Mouse (Mus musculus) hindbrain, embryonic 12.5 days (tissue): ENCODE data around the gene Ticrr. TPM values are rescaled to one million over a fixed set of nuclear protein-coding genes. Genes with fewer than 3 reads are reported as not detected.

ENCODE experiments used
- ATAC-seq: fragments of 200-750 bp; cut with Nextera tagmentation; 2 replicates; pipeline ENCODE4 v1.8.0; 2017; ENCODE audit warnings: moderate TSS enrichment; ENCODE audit not compliant: low FRiP score
- H3K27ac ChIP-seq: fragments of 300-500 bp; sonication (generic); 2 replicates; pipeline ENCODE4 v1.5.1; 2016; ENCODE audit warnings: mild to moderate bottlenecking
- H3K27me3 ChIP-seq: fragments of 300-500 bp; sonication (generic); 2 replicates; pipeline ENCODE4 v1.6.1; 2016; ENCODE audit warnings: mild to moderate bottlenecking
- H3K36me3 ChIP-seq: fragments of 300-500 bp; sonication (generic); 2 replicates; pipeline ENCODE4 v1.6.1; 2016; ENCODE audit warnings: mild to moderate bottlenecking
- H3K4me1 ChIP-seq: fragments of 300-500 bp; sonication (generic); 2 replicates; pipeline ENCODE4 v1.6.1; 2016
- H3K4me2 ChIP-seq: fragments of 300-500 bp; sonication (generic); replicated peaks from 2 replicates; pipeline ENCODE4 v1.6.1; 2016; ENCODE audit warnings: mild to moderate bottlenecking
- H3K4me3 ChIP-seq: fragments of 300-500 bp; sonication (generic); 2 replicates; pipeline ENCODE4 v1.5.1; 2016; ENCODE audit warnings: mild to moderate bottlenecking
- H3K9ac ChIP-seq: fragments of 300-500 bp; sonication (generic); 2 replicates; pipeline ENCODE4 v1.6.1; 2016; ENCODE audit warnings: mild to moderate bottlenecking, moderate library complexity
- H3K9me3 ChIP-seq: fragments of 300-500 bp; sonication (generic); replicated peaks from 2 replicates; pipeline ENCODE4 v1.6.1; 2016; ENCODE audit warnings: mild to moderate bottlenecking
- WGBS: fragments of 180-500 bp; shearing (Covaris S2); methylation state at CpG from one replicate; pipeline ENCODE4 v1.1.7; 2016; 5-methylcytosine and 5-hydroxymethylcytosine counted together
- polyA plus RNA-seq: library from polyadenylated mRNA; unstranded; fragments of >200 nt; fragmentation: Nextera tagmentation; extraction: Ambion mirVana; gene quantifications from 2 replicates; pipeline ENCODE4 v1.2.1, GENCODE M21; 2016

Gene Ticrr
- polyA plus RNA-seq, 1 experiment from 2014 or later: 8.9 TPM

DNA sequence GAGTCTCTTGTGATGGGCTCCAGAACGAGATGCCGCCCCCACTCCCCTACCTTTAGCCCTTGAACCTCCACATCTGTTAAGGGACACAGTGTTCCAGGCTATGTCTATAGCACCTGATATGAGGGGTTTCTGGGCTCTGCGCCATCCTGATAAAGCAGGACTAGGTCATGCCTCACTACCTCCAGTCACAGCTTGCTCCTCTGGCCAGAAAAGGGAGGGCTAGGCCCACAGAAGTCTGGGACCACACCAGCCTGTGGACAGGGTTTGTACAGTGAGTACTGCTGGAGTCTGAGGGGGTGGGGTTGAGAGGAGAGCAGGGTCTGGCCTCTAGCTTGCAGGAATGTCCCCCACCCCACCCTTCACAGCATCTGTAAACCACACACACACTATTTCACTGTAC lies 12.8 kb upstream of the Ticrr start:
- Histone ChIP-seq H3K9ac (no peak overlapping the region), H3K4me2 (no peak overlapping the region), H3K9me3 (no peaks in the 10 kb centered on the region), H3K4me1 (no peaks in the 10 kb centered on the region), H3K27me3 (no peaks in the 10 kb centered on the region), H3K36me3 (no peaks in the 10 kb centered on the region), H3K27ac (no peak overlapping the region), H3K4me3 (no peak overlapping the region)
- WGBS: 89% methylated on average over 3 of the region's 3 CpGs
- ATAC-seq: no peak

GRCm38 (mm10) chr7:79649005-79649404 lies 11.0 kb upstream of the Ticrr start:
- Histone ChIP-seq H3K27ac (no peak overlapping the region), H3K4me3 (no peak overlapping the region), H3K4me2 (no peak overlapping the region), H3K36me3 (no peaks in the 10 kb centered on the region), H3K9me3 (no peaks in the 10 kb centered on the region), H3K9ac (no peak overlapping the region), H3K4me1 (no peaks in the 10 kb centered on the region), H3K27me3 (no peaks in the 10 kb centered on the region)
- ATAC-seq: no peak
- 6% methylated on average over 3 of the region's 3 CpGs for WGBS

- no peaks in the 10 kb centered on the region for H3K27me3 ChIP-seq
- H3K4me2 ChIP-seq: no peak overlapping the region
- WGBS: 85% methylated on average over 1 of the region's 1 CpGs
- H3K27ac ChIP-seq: no peak overlapping the region
- no peak overlapping the region for H3K4me3 ChIP-seq
- H3K4me1 ChIP-seq: peaks cover 1% of the 10 kb centered on the region; the same call in 1 of the 2 replicates
- ATAC-seq: no peak
- no peaks in the 10 kb centered on the region for H3K9me3 ChIP-seq
- no peaks in the 10 kb centered on the region for H3K36me3 ChIP-seq
- no peak overlapping the region for H3K9ac ChIP-seq
Measured at GRCm38 (mm10) chr7:79654185-79654584, 5.8 kb upstream of the Ticrr start.

DNA sequence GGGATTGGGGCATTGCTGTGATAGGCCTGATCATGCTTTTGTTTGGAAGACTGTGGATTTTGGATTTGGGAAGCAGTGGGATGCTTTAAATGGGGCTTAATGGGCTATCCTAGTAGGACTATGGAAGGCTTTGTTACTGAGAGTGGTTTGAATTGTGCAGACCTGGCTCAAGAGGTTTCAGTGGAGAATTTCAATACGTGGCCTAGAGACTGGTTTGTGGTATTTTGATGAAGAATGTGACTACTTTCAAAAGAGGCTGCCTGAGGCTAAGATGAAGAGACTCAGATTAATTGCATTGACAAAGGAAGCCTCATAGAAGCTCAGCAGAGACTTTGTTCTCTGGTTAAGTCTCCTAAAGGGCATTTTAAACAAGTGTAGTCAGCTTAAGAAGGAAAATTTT lies 5.4 kb upstream of the Ticrr start:
- H3K9me3 ChIP-seq: no peaks in the 10 kb centered on the region
- 42% methylated on average over 1 of the region's 1 CpGs for WGBS
- no peak overlapping the region for H3K27ac ChIP-seq
- H3K9ac ChIP-seq: no peak overlapping the region
- H3K4me3 ChIP-seq: no peak overlapping the region
- H3K4me2 ChIP-seq: no peak overlapping the region
- ATAC-seq: no peak
- H3K4me1 ChIP-seq: peaks cover 4% of the 10 kb centered on the region; the same call in 1 of the 2 replicates
- H3K27me3 ChIP-seq: no peaks in the 10 kb centered on the region
- H3K36me3 ChIP-seq: no peaks in the 10 kb centered on the region

GRCm38 (mm10) chr7:79660291-79661150 lies 525 bp downstream of the Ticrr start:
- peak overlapping the region; percentile 70 for H3K4me3 ChIP-seq
- no peaks in the 10 kb centered on the region for H3K36me3 ChIP-seq
- no peaks in the 10 kb centered on the region for H3K27me3 ChIP-seq
- H3K27ac ChIP-seq: no peak overlapping the region
- H3K9ac ChIP-seq: peak overlapping the region; percentile 69
- under 1% methylated on average over 73 of the region's 73 CpGs for WGBS
- peak; percentile 57 for ATAC-seq
- H3K9me3 ChIP-seq: no peaks in the 10 kb centered on the region
- peaks cover 29% of the 10 kb centered on the region for H3K4me1 ChIP-seq
- H3K4me2 ChIP-seq: peak overlapping the region; percentile 97

GRCm38 (mm10) chr7:79661253-79661890 lies 1.4 kb downstream of the Ticrr start:
- ATAC-seq: no peak

GRCm38 (mm10) chr7:79666690-79667089 lies 6.7 kb downstream of the Ticrr start:
- Histone ChIP-seq H3K27ac (no peak overlapping the region), H3K36me3 (peaks cover 30% of the 10 kb centered on the region)
- no peak for ATAC-seq

More at GRCm38 (mm10) chr7:79661253-79661890, 1.4 kb downstream of the Ticrr start:
- peak overlapping the region; percentile 70 for H3K4me3 ChIP-seq
- peak overlapping the region; percentile 69 for H3K9ac ChIP-seq
- H3K4me1 ChIP-seq: peaks cover 29% of the 10 kb centered on the region
- H3K9me3 ChIP-seq: no peaks in the 10 kb centered on the region
- no peaks in the 10 kb centered on the region for H3K27me3 ChIP-seq
- peak overlapping the region; percentile 97 for H3K4me2 ChIP-seq
- no peak overlapping the region for H3K27ac ChIP-seq
- 15% methylated on average over 5 of the region's 5 CpGs for WGBS
- H3K36me3 ChIP-seq: no peaks in the 10 kb centered on the region

GRCm38 (mm10) chr7:79670900-79671604 lies 11.1 kb downstream of the Ticrr start:
- WGBS: 94% methylated on average over 4 of the region's 4 CpGs
- Histone ChIP-seq H3K4me1 (no peaks in the 10 kb centered on the region), H3K9ac (no peak overlapping the region), H3K4me3 (no peak overlapping the region), H3K27ac (no peak overlapping the region), H3K27me3 (no peaks in the 10 kb centered on the region), H3K36me3 (peaks cover 46% of the 10 kb centered on the region), H3K9me3 (no peaks in the 10 kb centered on the region), H3K4me2 (no peak overlapping the region)
- ATAC-seq: no peak

More at GRCm38 (mm10) chr7:79666690-79667089, 6.7 kb downstream of the Ticrr start:
- H3K9me3 ChIP-seq: no peaks in the 10 kb centered on the region
- H3K4me3 ChIP-seq: no peak overlapping the region
- no peaks in the 10 kb centered on the region for H3K27me3 ChIP-seq
- no peak overlapping the region for H3K9ac ChIP-seq
- peaks cover 15% of the 10 kb centered on the region; the same call in 1 of the 2 replicates for H3K4me1 ChIP-seq
- H3K4me2 ChIP-seq: no peak overlapping the region

DNA sequence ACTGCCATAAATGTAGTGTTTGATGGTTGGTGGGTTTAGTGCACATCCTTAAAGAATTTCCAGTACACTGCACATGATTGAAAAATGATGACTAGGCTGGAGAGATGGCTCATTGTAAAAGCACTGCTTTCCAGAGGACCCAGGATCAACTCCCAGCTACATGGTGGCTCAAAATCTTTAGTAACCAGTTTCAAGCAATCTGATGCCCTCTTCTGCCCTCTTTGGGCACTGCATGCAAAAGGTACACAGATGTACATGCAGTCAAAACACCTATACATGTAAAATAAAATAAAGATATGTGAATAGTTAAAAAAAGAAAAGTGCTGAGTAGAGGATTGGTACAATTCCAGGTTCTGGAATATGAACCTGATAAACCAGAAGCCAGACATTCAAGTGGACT lies 19.2 kb downstream of the Ticrr start:
- Histone ChIP-seq H3K4me1 (no peaks in the 10 kb centered on the region), H3K9me3 (no peaks in the 10 kb centered on the region), H3K36me3 (peaks cover 63% of the 10 kb centered on the region), H3K27ac (no peak overlapping the region), H3K4me2 (no peak overlapping the region), H3K9ac (no peak overlapping the region), H3K27me3 (no peaks in the 10 kb centered on the region), H3K4me3 (no peak overlapping the region)
- ATAC-seq: no peak

- 90% methylated on average over 2 of the region's 2 CpGs for WGBS
- ATAC-seq: no peak
Measured at GRCm38 (mm10) chr7:79680231-79680630, 20.2 kb downstream of the Ticrr start.

GRCm38 (mm10) chr7:79696495-79696894 lies 36.5 kb downstream of the Ticrr start:
- no peak for ATAC-seq
- no peak overlapping the region for H3K4me3 ChIP-seq
- H3K9me3 ChIP-seq: no peaks in the 10 kb centered on the region
- H3K36me3 ChIP-seq: peaks cover 89% of the 10 kb centered on the region
- no peaks in the 10 kb centered on the region for H3K27me3 ChIP-seq
- no peaks in the 10 kb centered on the region for H3K4me1 ChIP-seq
- H3K9ac ChIP-seq: no peak overlapping the region
- WGBS: 87% methylated on average over 8 of the region's 8 CpGs
- no peak overlapping the region for H3K4me2 ChIP-seq
- H3K27ac ChIP-seq: no peak overlapping the region

More at GRCm38 (mm10) chr7:79680231-79680630, 20.2 kb downstream of the Ticrr start:
- Histone ChIP-seq H3K9ac (no peak overlapping the region), H3K4me2 (no peak overlapping the region), H3K36me3 (peaks cover 63% of the 10 kb centered on the region), H3K4me1 (no peaks in the 10 kb centered on the region), H3K9me3 (no peaks in the 10 kb centered on the region), H3K27me3 (no peaks in the 10 kb centered on the region), H3K4me3 (no peak overlapping the region), H3K27ac (no peak overlapping the region)

DNA sequence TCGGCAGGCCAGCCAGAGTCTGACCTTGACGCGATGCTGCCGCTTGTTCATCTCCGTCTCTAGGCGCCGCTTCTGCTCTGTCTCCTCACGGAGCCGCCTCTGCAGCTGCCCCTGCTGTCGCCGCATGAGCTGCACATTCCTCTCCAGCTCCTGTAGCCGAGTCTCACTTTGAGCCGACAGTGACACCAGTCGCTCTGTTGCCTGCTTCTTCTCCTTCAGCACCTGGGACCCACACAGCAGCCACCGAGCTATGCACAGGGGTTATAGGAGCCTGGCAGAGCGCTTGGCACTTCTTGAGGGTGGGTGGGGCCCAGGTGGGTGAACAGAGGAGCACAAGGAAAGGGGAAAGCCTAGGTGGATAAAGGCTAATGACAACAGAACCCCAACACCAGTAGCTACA lies 42.8 kb downstream of the Ticrr start:
- Histone ChIP-seq H3K4me3 (no peak overlapping the region), H3K27me3 (no peaks in the 10 kb centered on the region), H3K9me3 (no peaks in the 10 kb centered on the region), H3K27ac (no peak overlapping the region), H3K4me2 (no peak overlapping the region), H3K36me3 (peaks cover 60% of the 10 kb centered on the region), H3K9ac (no peak overlapping the region), H3K4me1 (no peaks in the 10 kb centered on the region)
- WGBS: 88% methylated on average over 16 of the region's 16 CpGs
- no peak for ATAC-seq
